Mouse (Mus musculus): Measurements from ENCODE around the gene Atxn7l1. TPM values are rescaled to one million over a fixed set of nuclear protein-coding genes. Genes with fewer than 3 reads are reported as not detected.

The Atxn7l1 gene
- polyA plus RNA-seq, 1 experiment from 2014 or later, result 23.9 TPM

- 50% methylated on average over 5 of the region's 5 CpGs for WGBS
- Histone ChIP-seq H3K4me3 (replicated peaks; ENCODE audit: low read depth, low read length) (no peak overlapping the region), H3K27ac (replicated peaks; ENCODE audit: low read depth, low read length) (peak overlapping the region; percentile 32; the same call in 1 of the 2 replicates), H3K36me3 (ENCODE audit: control insufficient read depth, insufficient read depth, low read length) (no peaks in the 10 kb centered on the region), H3K4me2 (ENCODE audit: low read length) (no peak overlapping the region), H3K27me3 (ENCODE audit: control insufficient read depth, insufficient read depth, low read length) (no peaks in the 10 kb centered on the region), H3K9ac (replicated peaks; ENCODE audit: low read length) (no peak overlapping the region), H3K9me3 (ENCODE audit: control insufficient read depth, low read length) (no peaks in the 10 kb centered on the region), H3K4me1 (ENCODE audit: control insufficient read depth, insufficient read depth, low read length) (peaks cover 18% of the 10 kb centered on the region)
- ATAC-seq (ENCODE audit: low FRiP score, low TSS enrichment) (no peak), DNase-seq (peak; percentile 50)
Measured at GRCm38 (mm10) chr12:33332796-33333195, 185.3 kb downstream of the Atxn7l1 start.

GRCm38 (mm10) chr12:33333914-33334313 lies 186.4 kb downstream of the Atxn7l1 start:
- WGBS, result 29% methylated on average over 8 of the region's 8 CpGs
- Histone ChIP-seq H3K27ac (replicated peaks; ENCODE audit: low read depth, low read length) (no peak overlapping the region), H3K27me3 (ENCODE audit: control insufficient read depth, insufficient read depth, low read length) (no peaks in the 10 kb centered on the region), H3K9me3 (ENCODE audit: control insufficient read depth, low read length) (no peaks in the 10 kb centered on the region), H3K4me3 (replicated peaks; ENCODE audit: low read depth, low read length) (no peak overlapping the region), H3K4me1 (ENCODE audit: control insufficient read depth, insufficient read depth, low read length) (peaks cover 18% of the 10 kb centered on the region), H3K36me3 (ENCODE audit: control insufficient read depth, insufficient read depth, low read length) (no peaks in the 10 kb centered on the region), H3K4me2 (ENCODE audit: low read length) (no peak overlapping the region), H3K9ac (replicated peaks; ENCODE audit: low read length) (no peak overlapping the region)
- DNase-seq (peak; percentile 92), ATAC-seq (ENCODE audit: low FRiP score, low TSS enrichment) (peak; percentile 62; the same call in 1 of the 2 replicates)

- Histone ChIP-seq H3K27ac (replicated peaks; ENCODE audit: low read depth, low read length) (no peak overlapping the region), H3K27me3 (ENCODE audit: control insufficient read depth, insufficient read depth, low read length) (no peaks in the 10 kb centered on the region), H3K9ac (replicated peaks; ENCODE audit: low read length) (no peak overlapping the region), H3K36me3 (ENCODE audit: control insufficient read depth, insufficient read depth, low read length) (no peaks in the 10 kb centered on the region), H3K4me1 (ENCODE audit: control insufficient read depth, insufficient read depth, low read length) (peaks cover 18% of the 10 kb centered on the region), H3K9me3 (ENCODE audit: control insufficient read depth, low read length) (no peaks in the 10 kb centered on the region), H3K4me2 (ENCODE audit: low read length) (no peak overlapping the region), H3K4me3 (replicated peaks; ENCODE audit: low read depth, low read length) (no peak overlapping the region)
- 88% methylated on average over 2 of the region's 2 CpGs for WGBS
- ATAC-seq (ENCODE audit: low FRiP score, low TSS enrichment) (no peak), DNase-seq (no peak)
Measured at GRCm38 (mm10) chr12:33334511-33334910, 187.0 kb downstream of the Atxn7l1 start.

GRCm38 (mm10) chr12:33334951-33335350 lies 187.5 kb downstream of the Atxn7l1 start:
- Histone ChIP-seq H3K27me3 (ENCODE audit: control insufficient read depth, insufficient read depth, low read length) (no peaks in the 10 kb centered on the region), H3K36me3 (ENCODE audit: control insufficient read depth, insufficient read depth, low read length) (no peaks in the 10 kb centered on the region), H3K27ac (replicated peaks; ENCODE audit: low read depth, low read length) (no peak overlapping the region), H3K9ac (replicated peaks; ENCODE audit: low read length) (no peak overlapping the region), H3K4me3 (replicated peaks; ENCODE audit: low read depth, low read length) (no peak overlapping the region), H3K9me3 (ENCODE audit: control insufficient read depth, low read length) (no peaks in the 10 kb centered on the region), H3K4me2 (ENCODE audit: low read length) (no peak overlapping the region), H3K4me1 (ENCODE audit: control insufficient read depth, insufficient read depth, low read length) (peaks cover 18% of the 10 kb centered on the region)
- 86% methylated on average over 5 of the region's 5 CpGs for WGBS
- ATAC-seq (ENCODE audit: low FRiP score, low TSS enrichment) (no peak), DNase-seq (no peak)

GRCm38 (mm10) chr12:33335410-33335809 lies 187.9 kb downstream of the Atxn7l1 start:
- Histone ChIP-seq H3K4me3 (replicated peaks; ENCODE audit: low read depth, low read length) (no peak overlapping the region), H3K27me3 (ENCODE audit: control insufficient read depth, insufficient read depth, low read length) (no peaks in the 10 kb centered on the region), H3K27ac (replicated peaks; ENCODE audit: low read depth, low read length) (no peak overlapping the region), H3K9me3 (ENCODE audit: control insufficient read depth, low read length) (no peaks in the 10 kb centered on the region), H3K9ac (replicated peaks; ENCODE audit: low read length) (no peak overlapping the region), H3K4me2 (ENCODE audit: low read length) (no peak overlapping the region), H3K36me3 (ENCODE audit: control insufficient read depth, insufficient read depth, low read length) (no peaks in the 10 kb centered on the region), H3K4me1 (ENCODE audit: control insufficient read depth, insufficient read depth, low read length) (peaks cover 18% of the 10 kb centered on the region)
- DNase-seq, result no peak
- WGBS, result 89% methylated on average over 4 of the region's 4 CpGs
- no peak for ATAC-seq (ENCODE audit: low FRiP score, low TSS enrichment)

GRCm38 (mm10) chr12:33336561-33337125 lies 189.2 kb downstream of the Atxn7l1 start:
- no peak overlapping the region for H3K9ac ChIP-seq (replicated peaks; ENCODE audit: low read length)
- ATAC-seq (ENCODE audit: low FRiP score, low TSS enrichment), result no peak
- H3K9me3 ChIP-seq (ENCODE audit: control insufficient read depth, low read length), result no peaks in the 10 kb centered on the region
- no peaks in the 10 kb centered on the region for H3K27me3 ChIP-seq (ENCODE audit: control insufficient read depth, insufficient read depth, low read length)
- no peak overlapping the region for H3K4me3 ChIP-seq (replicated peaks; ENCODE audit: low read depth, low read length)
- H3K36me3 ChIP-seq (ENCODE audit: control insufficient read depth, insufficient read depth, low read length), result no peaks in the 10 kb centered on the region
- H3K27ac ChIP-seq (replicated peaks; ENCODE audit: low read depth, low read length), result 0 out of 2 replicates have a peak overlapping the region, but pooled peaks have one; percentile 21
- no peak overlapping the region for H3K4me2 ChIP-seq (ENCODE audit: low read length)
- H3K4me1 ChIP-seq (ENCODE audit: control insufficient read depth, insufficient read depth, low read length), result peaks cover 29% of the 10 kb centered on the region
- 53% methylated on average over 10 of the region's 10 CpGs for WGBS
- peak; percentile 70 for DNase-seq

GRCm38 (mm10) chr12:33337289-33337688 lies 189.8 kb downstream of the Atxn7l1 start:
- Histone ChIP-seq H3K9me3 (ENCODE audit: control insufficient read depth, low read length) (no peaks in the 10 kb centered on the region), H3K36me3 (ENCODE audit: control insufficient read depth, insufficient read depth, low read length) (no peaks in the 10 kb centered on the region), H3K9ac (replicated peaks; ENCODE audit: low read length) (no peak overlapping the region), H3K27ac (replicated peaks; ENCODE audit: low read depth, low read length) (0 out of 2 replicates have a peak overlapping the region, but pooled peaks have one; percentile 21), H3K4me2 (ENCODE audit: low read length) (no peak overlapping the region), H3K4me1 (ENCODE audit: control insufficient read depth, insufficient read depth, low read length) (peaks cover 31% of the 10 kb centered on the region), H3K27me3 (ENCODE audit: control insufficient read depth, insufficient read depth, low read length) (no peaks in the 10 kb centered on the region), H3K4me3 (replicated peaks; ENCODE audit: low read depth, low read length) (no peak overlapping the region)
- no peak for ATAC-seq (ENCODE audit: low FRiP score, low TSS enrichment)
- no peak for DNase-seq
- 31% methylated on average over 4 of the region's 4 CpGs for WGBS

GRCm38 (mm10) chr12:33338170-33338569 lies 190.7 kb downstream of the Atxn7l1 start:
- H3K27ac ChIP-seq (replicated peaks; ENCODE audit: low read depth, low read length), result no peak overlapping the region
- H3K27me3 ChIP-seq (ENCODE audit: control insufficient read depth, insufficient read depth, low read length), result no peaks in the 10 kb centered on the region
- WGBS, result 44% methylated on average over 5 of the region's 5 CpGs
- H3K4me1 ChIP-seq (ENCODE audit: control insufficient read depth, insufficient read depth, low read length), result peaks cover 23% of the 10 kb centered on the region
- DNase-seq (no peak), ATAC-seq (ENCODE audit: low FRiP score, low TSS enrichment) (no peak)
- H3K36me3 ChIP-seq (ENCODE audit: control insufficient read depth, insufficient read depth, low read length), result no peaks in the 10 kb centered on the region
- H3K4me2 ChIP-seq (ENCODE audit: low read length), result no peak overlapping the region
- no peak overlapping the region for H3K4me3 ChIP-seq (replicated peaks; ENCODE audit: low read depth, low read length)
- no peaks in the 10 kb centered on the region for H3K9me3 ChIP-seq (ENCODE audit: control insufficient read depth, low read length)
- no peak overlapping the region for H3K9ac ChIP-seq (replicated peaks; ENCODE audit: low read length)

GRCm38 (mm10) chr12:33339822-33340221 lies 192.3 kb downstream of the Atxn7l1 start:
- no peak for ATAC-seq (ENCODE audit: low FRiP score, low TSS enrichment)

More at GRCm38 (mm10) chr12:33339822-33340221, 192.3 kb downstream of the Atxn7l1 start:
- no peak overlapping the region for H3K27ac ChIP-seq (replicated peaks; ENCODE audit: low read depth, low read length)
- 82% methylated on average over 4 of the region's 4 CpGs for WGBS
- H3K4me1 ChIP-seq (ENCODE audit: control insufficient read depth, insufficient read depth, low read length), result peaks cover 34% of the 10 kb centered on the region
- H3K27me3 ChIP-seq (ENCODE audit: control insufficient read depth, insufficient read depth, low read length), result no peaks in the 10 kb centered on the region; the same call in 1 of the 2 replicates
- no peak overlapping the region for H3K4me3 ChIP-seq (replicated peaks; ENCODE audit: low read depth, low read length)
- no peak overlapping the region for H3K4me2 ChIP-seq (ENCODE audit: low read length)
- no peak for DNase-seq
- H3K9ac ChIP-seq (replicated peaks; ENCODE audit: low read length), result no peak overlapping the region
- no peaks in the 10 kb centered on the region for H3K9me3 ChIP-seq (ENCODE audit: control insufficient read depth, low read length)
- H3K36me3 ChIP-seq (ENCODE audit: control insufficient read depth, insufficient read depth, low read length), result no peaks in the 10 kb centered on the region
